Mouse (Mus musculus) lung, adult 2 months (tissue): ENCODE results near the gene Rprml. TPM values are rescaled to one million over a fixed set of nuclear protein-coding genes. Genes with fewer than 3 reads are reported as not detected.
"Not testable (repeated sequence)": the region's sequence is repeated elsewhere in the genome, so short reads cannot be mapped to it uniquely, and the experiment has no call there.

Source experiments
- DNase-seq: peaks from one replicate; pipeline ENCODE4 v3.0.0; 2022
- H3K4me1 ChIP-seq: fragments of 200-500 bp; 2 replicates; pipeline ENCODE4 v1.6.1; 2011; ENCODE audit warnings: low read length; ENCODE audit not compliant: control insufficient read depth, insufficient read depth
- H3K4me3 ChIP-seq: fragments of 200-500 bp; replicated peaks from 2 replicates; pipeline ENCODE3; 2011; ENCODE audit warnings: low read depth, mild to moderate bottlenecking, control low read depth, low read length; ENCODE audit errors: extremely low read depth
- CTCF ChIP-seq: fragments of 200-500 bp; IDR thresholded peaks from 2 replicates; pipeline ENCODE4 v1.5.1; 2011; ENCODE audit warnings: mild to moderate bottlenecking, low read length, control low read depth; ENCODE audit not compliant: insufficient read depth
- POLR2A ChIP-seq: fragments of 200-500 bp; IDR thresholded peaks from 2 replicates; pipeline ENCODE4 v1.6.1; 2011; ENCODE audit warnings: low read depth, mild to moderate bottlenecking, control low read depth, low read length, borderline replicate concordance; ENCODE audit errors: extremely low read depth
- WGBS: fragments of 180-500 bp; shearing (Covaris S2); methylation state at CpG from one replicate; pipeline ENCODE4 v1.1.7; 2018; 5-methylcytosine and 5-hydroxymethylcytosine counted together
- polyA plus RNA-seq: library from polyadenylated mRNA; depleted of rRNA; stranded (reverse); fragments of >200 nt; gene quantifications from 2 replicates; pipeline ENCODE4 v1.2.3, GENCODE M21; 2012

Gene Rprml
- polyA plus RNA-seq, 1 experiment, result 10.4 TPM

DNA sequence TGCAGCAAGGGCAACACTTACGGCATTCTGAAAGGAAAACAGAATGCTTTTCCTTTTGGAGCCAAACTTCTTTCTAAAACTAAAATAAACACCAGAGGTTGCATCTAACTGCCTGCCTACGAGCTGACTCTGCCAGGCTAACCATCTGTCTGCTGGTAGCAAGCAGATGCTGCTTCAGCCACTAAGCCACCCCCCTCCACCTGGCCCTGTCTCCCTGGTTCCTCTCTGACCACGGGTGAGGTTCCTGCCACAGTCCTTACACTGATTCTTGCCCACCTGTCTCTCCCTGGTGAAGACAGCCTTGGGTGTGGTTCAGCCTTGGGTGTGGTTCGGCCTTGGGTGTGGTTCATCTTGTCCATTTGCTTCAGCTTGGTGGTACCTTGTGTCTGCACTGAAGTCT is 12.5 kb downstream of the Rprml start:
- TF ChIP-seq POLR2A, result no peak
- TF ChIP-seq CTCF, result no peak
- no peak for DNase-seq
- WGBS, result 28% methylated on average over 4 of the region's 4 CpGs

DNA sequence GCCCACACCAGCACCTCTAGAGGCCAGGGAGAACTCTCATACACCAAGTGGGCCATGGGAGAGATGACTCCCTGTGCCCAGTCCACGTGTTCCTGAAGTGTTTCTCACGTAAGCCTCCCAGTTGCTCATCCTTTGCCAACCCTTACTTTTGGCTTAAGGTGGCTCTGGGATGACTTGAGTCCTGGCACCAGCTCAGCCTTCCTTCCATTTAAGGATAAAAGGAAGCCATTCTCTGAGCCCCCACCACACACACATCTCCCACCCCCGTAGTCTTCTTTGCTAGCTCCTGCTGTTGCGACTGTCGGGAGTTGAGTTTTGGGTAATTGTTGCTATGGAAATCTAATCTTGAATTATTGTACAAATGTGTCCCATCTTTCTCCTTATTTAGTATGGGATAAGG is 13.2 kb downstream of the Rprml start:
- TF ChIP-seq CTCF, result no peak
- TF ChIP-seq POLR2A, result no peak
- peaks cover 10% of the 10 kb centered on the region for H3K4me1 ChIP-seq
- H3K4me3 ChIP-seq, result no peak overlapping the region
- WGBS, result 72% methylated on average over 5 of the region's 5 CpGs
- no peak for DNase-seq

More for the DNA sequence above, 12.5 kb downstream of the Rprml start:
- peaks cover 10% of the 10 kb centered on the region for H3K4me1 ChIP-seq
- no peak overlapping the region for H3K4me3 ChIP-seq

DNA sequence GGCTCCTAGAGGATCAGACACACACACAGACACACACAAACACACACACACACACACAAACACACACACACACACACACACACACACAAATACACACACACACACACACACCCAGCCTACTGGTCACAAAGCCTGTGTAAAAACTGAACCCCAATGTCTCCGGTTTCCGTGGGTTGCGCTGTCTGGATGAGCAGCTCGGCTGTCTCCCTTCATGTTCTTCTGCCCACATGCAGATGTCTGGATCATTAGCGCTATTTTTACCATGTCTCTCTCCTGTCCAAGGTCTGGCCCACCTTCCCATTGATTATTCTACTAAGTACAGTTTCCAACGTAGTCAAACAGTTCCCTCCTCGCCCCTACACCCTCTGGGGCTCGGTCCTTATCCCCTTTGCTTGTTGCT is 13.7 kb downstream of the Rprml start:
- TF ChIP-seq CTCF (no peak), POLR2A (no peak)
- DNase-seq, result no peak
- WGBS, result 88% methylated on average over 8 of the region's 8 CpGs
- no peak overlapping the region for H3K4me3 ChIP-seq
- H3K4me1 ChIP-seq, result peaks cover 10% of the 10 kb centered on the region

DNA sequence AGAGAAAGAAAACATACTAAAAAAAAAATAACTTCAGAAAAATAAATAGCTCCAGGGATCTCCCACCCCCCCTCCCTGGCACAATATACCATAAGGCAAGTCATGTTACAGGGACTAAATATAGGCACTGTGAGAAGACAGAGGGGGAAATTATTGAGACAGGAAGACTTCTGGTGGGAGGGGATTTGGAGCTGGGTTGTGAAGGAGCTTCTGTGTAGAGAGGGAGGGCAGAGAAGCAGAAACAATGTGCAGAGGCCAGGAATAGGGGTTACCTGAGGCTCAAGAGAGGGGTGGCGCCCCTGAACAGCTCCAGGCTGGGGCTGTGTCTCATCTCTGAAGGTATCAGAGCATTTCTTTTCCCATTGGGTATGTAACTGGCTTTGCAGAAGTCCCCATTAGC is 16.3 kb downstream of the Rprml start:
- 81% methylated on average over 1 of the region's 1 CpGs for WGBS
- DNase-seq, result no peak
- TF ChIP-seq POLR2A (no peak), CTCF (no peak)
- Histone ChIP-seq H3K4me3 (no peak overlapping the region), H3K4me1 (peaks cover 10% of the 10 kb centered on the region)

DNA sequence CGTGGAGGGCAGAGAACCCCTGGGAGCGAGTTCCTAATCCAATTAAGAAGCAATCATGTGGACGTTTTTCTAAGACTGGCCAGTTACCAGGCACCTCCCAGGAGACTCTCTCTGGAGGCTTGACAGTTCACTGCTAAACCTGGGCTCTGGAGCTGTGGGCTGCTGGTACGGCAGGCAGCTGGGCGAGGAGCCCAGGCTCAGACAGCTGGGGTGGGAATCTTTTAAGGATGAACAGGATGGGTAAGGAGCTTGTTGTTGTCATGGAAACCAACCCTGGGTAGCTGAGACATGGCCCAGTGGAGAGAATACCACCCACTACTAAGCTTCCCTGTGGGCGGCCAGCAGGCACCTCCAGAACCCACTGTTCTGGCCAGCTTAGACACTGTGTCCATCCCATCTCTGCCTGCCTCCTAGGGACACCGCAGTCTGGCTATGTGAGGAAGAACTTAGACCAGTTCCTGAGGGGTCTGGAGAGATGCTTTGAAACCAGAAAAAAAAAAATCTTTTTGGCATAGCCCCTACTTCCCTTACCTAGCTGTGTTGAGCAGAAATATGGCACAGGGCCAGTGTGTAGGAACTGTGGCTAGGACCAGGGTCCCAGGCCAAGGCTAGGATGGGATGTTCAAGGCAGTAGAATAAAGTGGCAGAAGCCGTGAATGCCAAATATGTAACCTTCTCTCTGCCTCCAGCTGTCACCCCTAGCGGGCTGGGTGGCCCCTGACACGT is 17.0 kb downstream of the Rprml start:
- WGBS, result 42% methylated on average over 10 of the region's 10 CpGs
- no peak for DNase-seq
- TF ChIP-seq POLR2A, result no peak
- no peak for TF ChIP-seq CTCF
- Histone ChIP-seq H3K4me3 (no peak overlapping the region), H3K4me1 (peaks cover 10% of the 10 kb centered on the region)

DNA sequence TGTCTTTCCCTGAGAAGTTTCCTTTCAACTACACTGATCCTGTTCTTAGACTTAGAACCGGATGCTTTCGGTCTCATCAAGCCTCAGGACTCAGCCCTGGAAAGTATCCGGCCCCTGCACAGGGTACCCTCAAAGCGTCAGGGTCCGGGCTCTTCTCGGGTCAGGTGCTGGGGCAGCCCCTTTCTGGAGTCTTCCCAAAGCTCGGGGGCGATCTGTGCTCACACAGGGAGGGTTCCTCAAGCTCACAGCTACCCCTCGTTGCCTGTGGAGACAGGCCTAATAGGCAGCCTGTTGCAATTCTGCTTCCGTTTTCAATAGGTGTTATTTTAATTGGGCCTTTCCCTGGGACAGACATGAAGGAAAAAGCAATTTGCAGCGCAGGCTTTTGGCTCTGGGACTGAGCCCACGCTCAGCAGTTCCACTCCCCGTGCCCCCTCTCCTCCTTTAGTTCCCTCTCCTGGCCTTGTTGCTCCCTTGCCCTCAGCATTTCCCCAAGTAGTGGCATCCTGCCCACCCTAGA is 17.6 kb downstream of the Rprml start:
- Histone ChIP-seq H3K4me3 (no peak overlapping the region), H3K4me1 (peaks cover 9% of the 10 kb centered on the region)
- DNase-seq, result no peak
- WGBS, result 60% methylated on average over 13 of the region's 13 CpGs
- no peak for TF ChIP-seq POLR2A

DNA sequence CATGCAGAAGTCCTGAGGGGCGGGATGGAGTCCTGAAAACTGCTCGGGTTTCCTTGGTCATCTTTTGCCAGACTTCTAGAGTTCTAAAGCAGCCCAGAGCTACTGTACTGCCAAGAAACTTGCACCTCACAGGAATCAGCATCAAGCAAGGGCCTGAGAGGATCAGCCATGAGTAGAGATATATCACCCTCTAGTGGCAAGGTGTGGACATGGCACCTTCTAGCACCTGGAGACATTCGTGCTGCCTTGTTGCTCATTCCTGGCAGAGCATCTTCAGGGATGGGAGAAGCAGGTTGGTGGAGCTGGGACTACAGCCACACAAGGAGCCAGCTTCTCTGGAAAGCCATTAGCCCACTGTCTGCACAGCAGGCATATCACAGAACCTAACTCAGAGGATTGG is 26.2 kb downstream of the Rprml start:
- peak; percentile 90 for TF ChIP-seq CTCF
- TF ChIP-seq POLR2A, result peak; percentile 20; the same call in 1 of the 2 replicates
- H3K4me1 ChIP-seq, result no peaks in the 10 kb centered on the region
- peak; percentile 42 for DNase-seq
- WGBS, result 46% methylated on average over 3 of the region's 3 CpGs
- H3K4me3 ChIP-seq, result no peak overlapping the region

DNA sequence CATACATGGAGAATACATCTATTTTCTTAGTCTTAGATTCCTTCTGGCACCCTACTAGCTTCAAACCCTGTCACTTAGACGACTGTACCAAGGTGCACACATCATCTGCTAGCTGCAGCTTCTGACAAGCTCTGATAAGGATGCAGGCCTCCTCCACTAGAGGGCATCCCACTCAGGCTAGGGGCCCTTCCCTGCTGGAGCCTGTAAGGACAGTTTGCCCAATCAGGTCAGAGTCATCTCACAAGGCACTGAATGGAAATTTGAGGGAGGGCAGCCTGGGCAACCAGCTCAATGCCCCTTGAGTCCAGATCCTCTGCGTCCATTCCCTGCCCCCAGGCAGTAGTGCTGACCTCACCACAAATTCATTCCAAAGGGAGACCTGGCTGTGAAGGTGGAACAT is 27.7 kb downstream of the Rprml start:
- WGBS, result 48% methylated on average over 2 of the region's 2 CpGs

DNA sequence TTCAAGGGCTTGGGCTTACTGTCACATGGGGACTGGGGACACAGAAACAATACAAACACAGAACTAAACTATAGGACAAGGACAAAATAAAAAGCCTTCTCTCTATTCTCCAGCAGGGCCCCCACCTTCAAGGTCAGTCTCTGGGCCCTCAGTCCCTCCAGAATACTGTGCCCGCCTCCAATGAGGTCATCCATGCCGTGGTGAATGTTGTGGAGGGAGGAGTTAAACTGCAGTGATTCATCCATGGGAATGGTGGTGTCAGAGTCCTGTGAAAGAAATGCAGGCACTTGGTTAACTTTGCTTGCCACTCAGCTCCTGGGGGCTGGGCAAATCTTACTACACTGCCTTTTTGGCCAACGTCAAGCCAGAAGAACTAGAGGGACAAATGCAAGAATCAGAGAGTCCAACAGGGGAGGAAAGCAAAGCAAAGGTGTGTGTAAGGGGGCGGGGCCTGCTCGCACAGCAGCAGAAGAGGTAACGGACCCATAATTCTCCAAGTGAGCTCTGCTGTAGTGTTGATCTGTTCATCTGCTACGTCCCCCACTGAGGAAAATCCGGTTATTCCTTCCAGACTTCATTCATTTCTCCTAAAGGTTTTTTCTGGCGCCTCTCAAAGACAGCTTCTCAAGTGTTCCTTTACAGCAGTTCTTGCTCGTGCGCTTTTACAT is 34.4 kb downstream of the Rprml start:
- TF ChIP-seq POLR2A (no peak), CTCF (no peak)
- no peak overlapping the region for H3K4me3 ChIP-seq
- no peaks in the 10 kb centered on the region for H3K4me1 ChIP-seq
- WGBS, result 77% methylated on average over 11 of the region's 11 CpGs
- DNase-seq, result no peak

More for the DNA sequence above, 27.7 kb downstream of the Rprml start:
- peak; percentile 59 for TF ChIP-seq CTCF
- not testable (repeated sequence) for H3K4me1 ChIP-seq, H3K4me3 ChIP-seq
- DNase-seq, result peak; percentile 23

DNA sequence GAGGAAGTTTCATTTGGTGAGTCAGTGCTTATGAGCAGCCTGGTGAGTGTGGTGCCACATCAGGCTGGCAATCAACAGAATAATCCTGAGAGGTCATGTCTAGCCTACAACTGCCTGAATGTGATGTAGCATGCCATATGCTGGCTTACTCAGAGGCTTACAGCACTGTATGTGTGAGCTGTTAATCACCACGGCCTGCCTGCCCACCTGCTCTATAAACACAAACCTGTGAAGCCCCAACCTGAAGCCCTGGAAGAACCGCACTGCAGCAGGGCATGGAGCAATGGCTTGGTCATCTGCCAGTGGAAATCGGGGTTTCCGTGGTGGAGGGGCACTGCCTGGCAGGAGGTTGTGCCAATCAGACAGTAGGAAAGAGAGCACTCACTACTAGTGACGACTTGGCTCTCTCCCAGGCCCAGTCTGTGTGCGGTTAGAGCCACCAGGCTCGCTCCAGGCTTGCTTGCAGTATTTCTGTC is 35.9 kb downstream of the Rprml start:
- Histone ChIP-seq H3K4me3 (no peak overlapping the region), H3K4me1 (peaks cover under 1% of the 10 kb centered on the region; the same call in 1 of the 2 replicates)
- TF ChIP-seq POLR2A (no peak), CTCF (no peak)
- DNase-seq, result no peak
- WGBS, result 75% methylated on average over 7 of the region's 7 CpGs
